Mouse (Mus musculus) midbrain, embryonic 12.5 days (tissue): ENCODE data around the gene Chac2. TPM values are rescaled to one million over a fixed set of nuclear protein-coding genes. Genes with fewer than 3 reads are reported as not detected.
A peak's percentile ranks its signal among the peaks of the same experiment; 100 is the strongest.

ENCODE experiments used
- ATAC-seq: fragments of 200-750 bp; cut with Nextera tagmentation; 2 replicates; pipeline ENCODE4 v1.8.0; 2017; ENCODE audit warnings: low read depth, moderate TSS enrichment, moderate library complexity; ENCODE audit not compliant: low FRiP score
- H3K27ac ChIP-seq: fragments of 300-500 bp; sonication (generic); replicated peaks from 2 replicates; pipeline ENCODE4 v1.5.1; 2016; ENCODE audit warnings: mild to moderate bottlenecking
- H3K27me3 ChIP-seq: fragments of 300-500 bp; sonication (generic); 2 replicates; pipeline ENCODE4 v1.6.1; 2016; ENCODE audit warnings: mild to moderate bottlenecking
- H3K36me3 ChIP-seq: fragments of 300-500 bp; sonication (generic); 2 replicates; pipeline ENCODE4 v1.6.1; 2016
- H3K4me1 ChIP-seq: fragments of 300-500 bp; sonication (generic); 2 replicates; pipeline ENCODE4 v1.6.1; 2016
- H3K4me2 ChIP-seq: fragments of 300-500 bp; sonication (generic); replicated peaks from 2 replicates; pipeline ENCODE4 v1.6.1; 2016; ENCODE audit warnings: mild to moderate bottlenecking, moderate library complexity
- H3K4me3 ChIP-seq: fragments of 300-500 bp; sonication (generic); 2 replicates; pipeline ENCODE4 v1.5.1; 2016; ENCODE audit warnings: mild to moderate bottlenecking
- H3K9ac ChIP-seq: fragments of 300-500 bp; sonication (generic); replicated peaks from 2 replicates; pipeline ENCODE4 v1.6.1; 2016; ENCODE audit warnings: mild to moderate bottlenecking, moderate library complexity
- H3K9me3 ChIP-seq: fragments of 300-500 bp; sonication (generic); 2 replicates; pipeline ENCODE4 v1.6.1; 2016; ENCODE audit warnings: mild to moderate bottlenecking
- WGBS: fragments of 180-500 bp; shearing (Covaris S2); methylation state at CpG from one replicate; pipeline ENCODE4 v1.1.7; 2016; 5-methylcytosine and 5-hydroxymethylcytosine counted together
- polyA plus RNA-seq: library from polyadenylated mRNA; unstranded; fragments of >200 nt; fragmentation: Nextera tagmentation; extraction: Ambion mirVana; gene quantifications from 2 replicates; pipeline ENCODE4 v1.2.1, GENCODE M21; 2016

Chac2 gene
- polyA plus RNA-seq, 1 experiment from 2014 or later, result 16.7 TPM

- H3K36me3 ChIP-seq, result peaks cover 36% of the 10 kb centered on the region
- peak overlapping the region; percentile 82 for H3K27ac ChIP-seq
- peaks cover 16% of the 10 kb centered on the region for H3K9me3 ChIP-seq
- peak; percentile 93 for ATAC-seq
- H3K27me3 ChIP-seq, result no peaks in the 10 kb centered on the region
- peaks cover 5% of the 10 kb centered on the region; the same call in 1 of the 2 replicates for H3K4me1 ChIP-seq
- peak overlapping the region; percentile 83 for H3K4me3 ChIP-seq
- peak overlapping the region; percentile 88 for H3K9ac ChIP-seq
- 1% methylated on average over 29 of the region's 32 CpGs for WGBS
- peak overlapping the region; percentile 80 for H3K4me2 ChIP-seq
Measured at GRCm38 (mm10) chr11:30953469-30954154, 32.5 kb downstream of the Chac2 start.

GRCm38 (mm10) chr11:30952829-30953228 is 33.3 kb downstream of the Chac2 start:
- Histone ChIP-seq H3K9ac (peak overlapping the region; percentile 88; the same call in 1 of the 2 replicates), H3K27me3 (no peaks in the 10 kb centered on the region)
- 85% methylated on average over 5 of the region's 5 CpGs for whole genome bisulfite sequencing

DNA sequence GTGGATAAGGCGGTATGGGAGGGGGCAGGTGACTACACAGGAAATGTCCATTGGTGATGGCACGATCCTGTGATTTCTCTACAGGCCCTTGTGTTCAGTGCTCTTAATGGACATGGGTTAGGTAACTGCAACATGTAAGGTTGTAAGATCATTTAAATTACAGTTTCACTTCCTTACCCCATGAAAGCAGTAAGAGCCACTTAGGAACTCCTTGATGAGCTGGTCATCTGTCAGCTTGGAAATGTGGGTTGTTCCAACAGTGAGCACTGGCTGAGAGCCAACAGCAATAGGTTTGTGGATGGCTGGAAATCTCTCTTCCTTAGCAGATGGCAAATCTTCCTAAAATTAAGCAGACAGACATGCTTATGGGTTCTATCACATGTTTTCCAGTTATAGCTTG is 42.6 kb downstream of the Chac2 start:
- no peaks in the 10 kb centered on the region for H3K9me3 ChIP-seq
- 97% methylated on average over 2 of the region's 2 CpGs for WGBS
- H3K27me3 ChIP-seq, result no peaks in the 10 kb centered on the region
- no peak overlapping the region for H3K9ac ChIP-seq
- H3K4me1 ChIP-seq, result no peaks in the 10 kb centered on the region
- no peak overlapping the region for H3K4me2 ChIP-seq
- H3K27ac ChIP-seq, result no peak overlapping the region
- H3K4me3 ChIP-seq, result no peak overlapping the region
- ATAC-seq, result no peak
- H3K36me3 ChIP-seq, result peaks cover 65% of the 10 kb centered on the region

More at GRCm38 (mm10) chr11:30952829-30953228, 33.3 kb downstream of the Chac2 start:
- no peak for ATAC-seq
- Histone ChIP-seq H3K27ac (no peak overlapping the region), H3K4me3 (peak overlapping the region; percentile 83), H3K4me1 (peaks cover 5% of the 10 kb centered on the region; the same call in 1 of the 2 replicates), H3K4me2 (peak overlapping the region; percentile 80), H3K9me3 (peaks cover 14% of the 10 kb centered on the region), H3K36me3 (peaks cover 42% of the 10 kb centered on the region)

DNA sequence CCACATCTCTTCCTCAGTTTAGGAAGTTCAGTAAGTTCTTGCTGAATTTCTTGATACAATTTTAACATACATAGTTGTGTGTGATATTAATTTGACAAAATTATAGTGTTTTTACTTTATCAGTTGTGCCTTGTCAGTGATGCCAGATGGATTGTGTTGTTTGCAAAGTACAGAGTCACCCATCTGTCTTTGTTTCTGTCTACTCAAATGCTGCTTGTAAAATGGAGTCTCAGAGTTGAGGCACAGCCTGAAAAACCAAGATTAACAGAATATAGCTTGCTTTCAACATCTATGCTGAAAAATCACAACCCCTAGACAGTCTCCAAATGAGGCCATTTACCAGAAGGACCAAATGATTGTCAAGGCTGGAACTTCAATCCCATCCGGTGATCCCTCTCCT is 57.7 kb downstream of the Chac2 start:
- no peaks in the 10 kb centered on the region for H3K4me1 ChIP-seq
- H3K9ac ChIP-seq, result no peak overlapping the region
- WGBS, result 100% methylated on average over 1 of the region's 1 CpGs
- H3K27me3 ChIP-seq, result no peaks in the 10 kb centered on the region
- no peak overlapping the region for H3K27ac ChIP-seq
- no peak overlapping the region for H3K4me3 ChIP-seq
- peaks cover 37% of the 10 kb centered on the region for H3K36me3 ChIP-seq
- ATAC-seq, result no peak
- no peaks in the 10 kb centered on the region for H3K9me3 ChIP-seq
- no peak overlapping the region for H3K4me2 ChIP-seq

DNA sequence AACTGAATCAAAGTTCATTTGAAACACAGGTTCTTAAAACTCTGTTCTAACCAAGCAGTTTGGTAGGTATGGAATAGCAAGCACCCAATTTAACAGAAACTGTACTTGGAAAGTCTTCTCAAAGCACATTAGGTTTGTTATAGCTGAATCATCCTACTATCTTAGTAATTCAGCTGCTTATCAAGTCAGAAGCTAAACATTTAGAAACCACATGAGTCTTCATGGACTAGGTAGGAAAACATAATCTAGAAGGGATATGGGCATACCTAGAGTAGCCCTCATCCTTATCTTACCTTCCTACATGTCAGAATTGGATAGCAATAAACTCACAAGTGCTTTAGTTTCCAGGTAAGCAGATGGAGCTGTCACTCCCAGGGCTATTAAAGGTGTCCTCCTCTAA is 58.1 kb downstream of the Chac2 start:
- H3K4me1 ChIP-seq, result no peaks in the 10 kb centered on the region
- no peak for ATAC-seq
- H3K9ac ChIP-seq, result no peak overlapping the region
- no peaks in the 10 kb centered on the region for H3K27me3 ChIP-seq
- H3K36me3 ChIP-seq, result peaks cover 41% of the 10 kb centered on the region
- no peak overlapping the region for H3K27ac ChIP-seq
- no peaks in the 10 kb centered on the region for H3K9me3 ChIP-seq
- no peak overlapping the region for H3K4me2 ChIP-seq
- H3K4me3 ChIP-seq, result no peak overlapping the region

Other genes starting within 250 kb of the Chac2 start
- gene Psme4, start 214.6 kb downstream of the Chac2 start, polyA plus RNA-seq, result 37.5 and 38.3 TPM in 2 replicates
- 1.6 and 1.9 TPM in 2 replicates for gene Gpr75, start 101.0 kb downstream of the Chac2 start, polyA plus RNA-seq
- 30.1 and 31.4 TPM in 2 replicates for gene Asb3, start 100.9 kb downstream of the Chac2 start, polyA plus RNA-seq
- 10.8 and 11.4 TPM in 2 replicates for gene Erlec1, start 32.0 kb downstream of the Chac2 start, polyA plus RNA-seq
- not detected in 2 replicates for gene Gm17332, start 196.1 kb upstream of the Chac2 start, polyA plus RNA-seq